Mouse (Mus musculus): ENCODE measurements around the gene Azin2. TPM values are rescaled to one million over a fixed set of nuclear protein-coding genes. Genes with fewer than 3 reads are reported as not detected.
A peak's percentile ranks its signal among the peaks of the same experiment; 100 is the strongest.

The Azin2 gene
- polyA plus RNA-seq, 1 experiment: 5.3 TPM

GRCm38 (mm10) chr4:128959676-128960075 is 2.6 kb downstream of the Azin2 start:
- Histone ChIP-seq H3K27me3 (ENCODE audit: control insufficient read depth, insufficient read depth, low read length) (peaks cover 15% of the 10 kb centered on the region), H3K4me3 (ENCODE audit: extremely low read depth, insufficient read depth, insufficient read length) (no peak overlapping the region), H3K36me3 (ENCODE audit: control insufficient read depth, insufficient read depth, low read length) (no peaks in the 10 kb centered on the region), H3K4me1 (ENCODE audit: control insufficient read depth, insufficient read depth, insufficient read length) (peaks cover 4% of the 10 kb centered on the region; the same call in 1 of the 2 replicates), H3K27ac (ENCODE audit: insufficient read depth, low read length) (no peak overlapping the region)
- DNase-seq (ENCODE audit: low read depth in 1 of 2, low spot score in 2 of 2): no peak
- WGBS: 41% methylated on average over 17 of the region's 17 CpGs
- TF ChIP-seq POLR2A (IDR thresholded peaks at IDR 0.05; ENCODE audit: low read depth, low read length) (no peak), CTCF (IDR thresholded peaks at IDR 0.05; ENCODE audit: extremely low read depth, insufficient read depth, insufficient read length, insufficient replicate concordance) (no peak)

GRCm38 (mm10) chr4:128958849-128959248 is 3.4 kb downstream of the Azin2 start:
- H3K4me3 ChIP-seq (ENCODE audit: extremely low read depth, insufficient read depth, insufficient read length): no peak overlapping the region
- H3K27ac ChIP-seq (ENCODE audit: insufficient read depth, low read length): no peak overlapping the region
- H3K27me3 ChIP-seq (ENCODE audit: control insufficient read depth, insufficient read depth, low read length): peaks cover 15% of the 10 kb centered on the region
- no peaks in the 10 kb centered on the region for H3K36me3 ChIP-seq (ENCODE audit: control insufficient read depth, insufficient read depth, low read length)
- TF ChIP-seq POLR2A (IDR thresholded peaks at IDR 0.05; ENCODE audit: low read depth, low read length) (no peak), CTCF (IDR thresholded peaks at IDR 0.05; ENCODE audit: extremely low read depth, insufficient read depth, insufficient read length, insufficient replicate concordance) (no peak)
- DNase-seq (ENCODE audit: low read depth in 1 of 2, low spot score in 2 of 2): no peak
- peaks cover 4% of the 10 kb centered on the region; the same call in 1 of the 2 replicates for H3K4me1 ChIP-seq (ENCODE audit: control insufficient read depth, insufficient read depth, insufficient read length)
- 86% methylated on average over 8 of the region's 8 CpGs for WGBS

GRCm38 (mm10) chr4:128958156-128958555 is 4.1 kb downstream of the Azin2 start:
- Histone ChIP-seq H3K27me3 (ENCODE audit: control insufficient read depth, insufficient read depth, low read length) (peaks cover 15% of the 10 kb centered on the region), H3K36me3 (ENCODE audit: control insufficient read depth, insufficient read depth, low read length) (no peaks in the 10 kb centered on the region), H3K4me3 (ENCODE audit: extremely low read depth, insufficient read depth, insufficient read length) (no peak overlapping the region), H3K27ac (ENCODE audit: insufficient read depth, low read length) (no peak overlapping the region), H3K4me1 (ENCODE audit: control insufficient read depth, insufficient read depth, insufficient read length) (peaks cover 4% of the 10 kb centered on the region; the same call in 1 of the 2 replicates)
- WGBS: 94% methylated on average over 11 of the region's 11 CpGs
- DNase-seq (ENCODE audit: low read depth in 1 of 2, low spot score in 2 of 2): no peak
- TF ChIP-seq POLR2A (IDR thresholded peaks at IDR 0.05; ENCODE audit: low read depth, low read length) (no peak), CTCF (IDR thresholded peaks at IDR 0.05; ENCODE audit: extremely low read depth, insufficient read depth, insufficient read length, insufficient replicate concordance) (no peak)

- Histone ChIP-seq H3K4me1 (ENCODE audit: control insufficient read depth, insufficient read depth, insufficient read length) (no peaks in the 10 kb centered on the region), H3K36me3 (ENCODE audit: control insufficient read depth, insufficient read depth, low read length) (no peaks in the 10 kb centered on the region), H3K27me3 (ENCODE audit: control insufficient read depth, insufficient read depth, low read length) (peaks cover 11% of the 10 kb centered on the region), H3K4me3 (ENCODE audit: extremely low read depth, insufficient read depth, insufficient read length) (no peak overlapping the region), H3K27ac (ENCODE audit: insufficient read depth, low read length) (no peak overlapping the region)
- DNase-seq (ENCODE audit: low read depth in 1 of 2, low spot score in 2 of 2): peak in 1 of 2 experiments; percentile 14
- WGBS: 56% methylated on average over 11 of the region's 11 CpGs
- TF ChIP-seq POLR2A (IDR thresholded peaks at IDR 0.05; ENCODE audit: low read depth, low read length): no peak
- peak; percentile 30; the same call in 1 of the 2 replicates for TF ChIP-seq CTCF (IDR thresholded peaks at IDR 0.05; ENCODE audit: extremely low read depth, insufficient read depth, insufficient read length, insufficient replicate concordance)
These were observed 4.9 kb downstream of the Azin2 start for GRCm38 (mm10) chr4:128957155-128957911.

- Histone ChIP-seq H3K27me3 (ENCODE audit: control insufficient read depth, insufficient read depth, low read length) (no peaks in the 10 kb centered on the region), H3K4me3 (ENCODE audit: extremely low read depth, insufficient read depth, insufficient read length) (no peak overlapping the region), H3K4me1 (ENCODE audit: control insufficient read depth, insufficient read depth, insufficient read length) (no peaks in the 10 kb centered on the region), H3K36me3 (ENCODE audit: control insufficient read depth, insufficient read depth, low read length) (no peaks in the 10 kb centered on the region), H3K27ac (ENCODE audit: insufficient read depth, low read length) (no peak overlapping the region)
- 87% methylated on average over 5 of the region's 5 CpGs for WGBS
- TF ChIP-seq POLR2A (IDR thresholded peaks at IDR 0.05; ENCODE audit: low read depth, low read length) (no peak), CTCF (IDR thresholded peaks at IDR 0.05; ENCODE audit: extremely low read depth, insufficient read depth, insufficient read length, insufficient replicate concordance) (no peak)
- no peak for DNase-seq (ENCODE audit: low read depth in 1 of 2, low spot score in 2 of 2)
These were observed 8.4 kb downstream of the Azin2 start for GRCm38 (mm10) chr4:128953851-128954250.

- no peak for TF ChIP-seq CTCF (IDR thresholded peaks at IDR 0.05; ENCODE audit: extremely low read depth, insufficient read depth, insufficient read length, insufficient replicate concordance)
- TF ChIP-seq POLR2A (IDR thresholded peaks at IDR 0.05; ENCODE audit: low read depth, low read length): no peak
- no peak for DNase-seq (ENCODE audit: low read depth in 1 of 2, low spot score in 2 of 2)
- WGBS: 81% methylated on average over 5 of the region's 5 CpGs
- Histone ChIP-seq H3K4me3 (ENCODE audit: extremely low read depth, insufficient read depth, insufficient read length) (no peak overlapping the region), H3K27me3 (ENCODE audit: control insufficient read depth, insufficient read depth, low read length) (no peaks in the 10 kb centered on the region), H3K4me1 (ENCODE audit: control insufficient read depth, insufficient read depth, insufficient read length) (no peaks in the 10 kb centered on the region), H3K36me3 (ENCODE audit: control insufficient read depth, insufficient read depth, low read length) (no peaks in the 10 kb centered on the region), H3K27ac (ENCODE audit: insufficient read depth, low read length) (no peak overlapping the region)
These were observed 11.8 kb downstream of the Azin2 start for GRCm38 (mm10) chr4:128950461-128950860.

GRCm38 (mm10) chr4:128949470-128950005 is 12.7 kb downstream of the Azin2 start:
- no peak overlapping the region for H3K4me3 ChIP-seq (ENCODE audit: extremely low read depth, insufficient read depth, insufficient read length)
- TF ChIP-seq CTCF (IDR thresholded peaks at IDR 0.05; ENCODE audit: extremely low read depth, insufficient read depth, insufficient read length, insufficient replicate concordance): no peak
- no peak for TF ChIP-seq POLR2A (IDR thresholded peaks at IDR 0.05; ENCODE audit: low read depth, low read length)
- no peaks in the 10 kb centered on the region for H3K4me1 ChIP-seq (ENCODE audit: control insufficient read depth, insufficient read depth, insufficient read length)
- H3K36me3 ChIP-seq (ENCODE audit: control insufficient read depth, insufficient read depth, low read length): no peaks in the 10 kb centered on the region
- no peak for DNase-seq (ENCODE audit: low read depth in 1 of 2, low spot score in 2 of 2)
- no peak overlapping the region for H3K27ac ChIP-seq (ENCODE audit: insufficient read depth, low read length)
- WGBS: 64% methylated on average over 15 of the region's 15 CpGs
- H3K27me3 ChIP-seq (ENCODE audit: control insufficient read depth, insufficient read depth, low read length): no peaks in the 10 kb centered on the region
